Mouse (Mus musculus): ENCODE results near the gene Dxo. TPM values are rescaled to one million over a fixed set of nuclear protein-coding genes. Genes with fewer than 3 reads are reported as not detected.

Gene Dxo
- polyA plus RNA-seq, 1 experiment from 2014 or later: 48.8 TPM

GRCm38 (mm10) chr17:34879336-34879879 is 42.6 kb downstream of the Dxo start, which contains the start of gene Zbtb12:
Gene Zbtb12 (plus strand): TSS chr17:34879483.
- no peak for DNase-seq (ENCODE audit: low spot score)

GRCm38 (mm10) chr17:34881166-34881565 is 44.3 kb downstream of the Dxo start:
- no peak for DNase-seq (ENCODE audit: low spot score)

GRCm38 (mm10) chr17:34881683-34882310 is 45.0 kb downstream of the Dxo start, which contains the start of gene Gm20547:
Gene Gm20547 (minus strand): TSS chr17:34882042.
- no peak for DNase-seq (ENCODE audit: low spot score)

- no peak for DNase-seq (ENCODE audit: low spot score)
These were observed 46.5 kb downstream of the Dxo start for GRCm38 (mm10) chr17:34883332-34883731.

- DNase-seq (ENCODE audit: low spot score): no peak
These were observed 47.9 kb downstream of the Dxo start for GRCm38 (mm10) chr17:34884704-34885103.

GRCm38 (mm10) chr17:34885615-34886014 is 48.8 kb downstream of the Dxo start:
- DNase-seq (ENCODE audit: low spot score): no peak

- no peak for DNase-seq (ENCODE audit: low spot score)
These were observed 51.1 kb downstream of the Dxo start for GRCm38 (mm10) chr17:34887942-34888341.

Small RNA genes within 50 kb of the gene (microRNA-seq; reads per million reads assigned to microRNA genes)
- gene Mir6970 (ENCODE audit: borderline number of aligned reads) (not detected), gene Mir6971 (ENCODE audit: borderline number of aligned reads) (4.2 reads per million, percentile 3 among the genes with 10 or more reads in this experiment), gene Mir6972 (ENCODE audit: borderline number of aligned reads) (not detected)

Other genes with a start within 250 kb of the Dxo start
- 228 and 241 TPM in 2 replicates for gene Gpsm3, start 247.2 kb upstream of the Dxo start, polyA plus RNA-seq (2015; fragmentation: Nextera tagmentation; extraction: Ambion mirVana)
- 10.4 and 13.3 TPM in 2 replicates for gene Pbx2, start 245.8 kb upstream of the Dxo start, polyA plus RNA-seq (2015; fragmentation: Nextera tagmentation; extraction: Ambion mirVana)
- 2.5 and 4.0 TPM in 2 replicates for gene Ager, start 239.2 kb upstream of the Dxo start, polyA plus RNA-seq (2015; fragmentation: Nextera tagmentation; extraction: Ambion mirVana)
- gene Rnf5, start 233.3 kb upstream of the Dxo start, polyA plus RNA-seq (2015; fragmentation: Nextera tagmentation; extraction: Ambion mirVana): 135 and 144 TPM in 2 replicates
- 37.5 and 44.9 TPM in 2 replicates for gene Agpat1, start 232.8 kb upstream of the Dxo start, polyA plus RNA-seq (2015; fragmentation: Nextera tagmentation; extraction: Ambion mirVana)
- 3.1 and 3.3 TPM in 2 replicates for gene Egfl8, start 221.0 kb upstream of the Dxo start, polyA plus RNA-seq (2015; fragmentation: Nextera tagmentation; extraction: Ambion mirVana)
- gene Ppt2, start 208.5 kb upstream of the Dxo start, polyA plus RNA-seq (2015; fragmentation: Nextera tagmentation; extraction: Ambion mirVana): 38.4 and 45.5 TPM in 2 replicates
- gene Prrt1, start 207.5 kb upstream of the Dxo start, polyA plus RNA-seq (2015; fragmentation: Nextera tagmentation; extraction: Ambion mirVana): 37.4 and 39.4 TPM in 2 replicates
- 12.5 TPM in 2 replicates for gene Fkbpl, start 192.3 kb upstream of the Dxo start, polyA plus RNA-seq (2015; fragmentation: Nextera tagmentation; extraction: Ambion mirVana)
- 56.6 and 60.8 TPM in 2 replicates for gene Atf6b, start 189.9 kb upstream of the Dxo start, polyA plus RNA-seq (2015; fragmentation: Nextera tagmentation; extraction: Ambion mirVana)
- 0.54 and 0.59 TPM in 2 replicates for gene Tnxb, start 166.5 kb upstream of the Dxo start, polyA plus RNA-seq (2015; fragmentation: Nextera tagmentation; extraction: Ambion mirVana)
- 0.32 and 0.49 TPM in 2 replicates for gene C4b, start 93.1 kb upstream of the Dxo start, polyA plus RNA-seq (2015; fragmentation: Nextera tagmentation; extraction: Ambion mirVana)
- gene Cyp21a1, start 32.5 kb upstream of the Dxo start, polyA plus RNA-seq (2015; fragmentation: Nextera tagmentation; extraction: Ambion mirVana): not detected in 2 replicates
- 39.3 and 48.6 TPM in 2 replicates for gene Stk19, start 74 bp upstream of the Dxo start, polyA plus RNA-seq (2015; fragmentation: Nextera tagmentation; extraction: Ambion mirVana)
- gene Skiv2l, start 13.2 kb downstream of the Dxo start, polyA plus RNA-seq (2015; fragmentation: Nextera tagmentation; extraction: Ambion mirVana): 49.7 and 50.1 TPM in 2 replicates
- gene Nelfe, start 13.4 kb downstream of the Dxo start, polyA plus RNA-seq (2015; fragmentation: Nextera tagmentation; extraction: Ambion mirVana): 82.4 and 88.6 TPM in 2 replicates
- 5.2 and 6.2 TPM in 2 replicates for gene Cfb, start 25.5 kb downstream of the Dxo start, polyA plus RNA-seq (2015; fragmentation: Nextera tagmentation; extraction: Ambion mirVana)
- gene Zbtb12, start 42.5 kb downstream of the Dxo start, polyA plus RNA-seq (2015; fragmentation: Nextera tagmentation; extraction: Ambion mirVana): 1.6 and 1.7 TPM in 2 replicates
- gene Gm20547, start 45.0 kb downstream of the Dxo start, polyA plus RNA-seq (2015; fragmentation: Nextera tagmentation; extraction: Ambion mirVana): not detected in 2 replicates
- gene C2, start 61.2 kb downstream of the Dxo start, polyA plus RNA-seq (2015; fragmentation: Nextera tagmentation; extraction: Ambion mirVana): 7.6 TPM in 2 replicates
- gene Ehmt2, start 61.5 kb downstream of the Dxo start, polyA plus RNA-seq (2015; fragmentation: Nextera tagmentation; extraction: Ambion mirVana): 38.6 and 47.9 TPM in 2 replicates
- 0.57 and 0.81 TPM in 2 replicates for gene Slc44a4, start 77.4 kb downstream of the Dxo start, polyA plus RNA-seq (2015; fragmentation: Nextera tagmentation; extraction: Ambion mirVana)
- gene Neu1, start 94.2 kb downstream of the Dxo start, polyA plus RNA-seq (2015; fragmentation: Nextera tagmentation; extraction: Ambion mirVana): 25.7 and 28.2 TPM in 2 replicates
- gene Hspa1b, start 122.2 kb downstream of the Dxo start, polyA plus RNA-seq (2015; fragmentation: Nextera tagmentation; extraction: Ambion mirVana): 0.72 and 0.83 TPM in 2 replicates
- not detected in 2 replicates for gene Gm20481, start 132.9 kb downstream of the Dxo start, polyA plus RNA-seq (2015; fragmentation: Nextera tagmentation; extraction: Ambion mirVana)
- gene Hspa1a, start 135.1 kb downstream of the Dxo start, polyA plus RNA-seq (2015; fragmentation: Nextera tagmentation; extraction: Ambion mirVana): 6.8 and 7.6 TPM in 2 replicates
- gene Hspa1l, start 135.7 kb downstream of the Dxo start, polyA plus RNA-seq (2015; fragmentation: Nextera tagmentation; extraction: Ambion mirVana): 0.09 and 0.27 TPM in 2 replicates
- gene Lsm2, start 144.8 kb downstream of the Dxo start, polyA plus RNA-seq (2015; fragmentation: Nextera tagmentation; extraction: Ambion mirVana): 179 and 197 TPM in 2 replicates
- 125 and 138 TPM in 2 replicates for gene Vars, start 164.0 kb downstream of the Dxo start, polyA plus RNA-seq (2015; fragmentation: Nextera tagmentation; extraction: Ambion mirVana)
- 0.26 and 0.36 TPM in 2 replicates for gene Vwa7, start 179.6 kb downstream of the Dxo start, polyA plus RNA-seq (2015; fragmentation: Nextera tagmentation; extraction: Ambion mirVana)
- 18.2 and 22.5 TPM in 2 replicates for gene Sapcd1, start 191.0 kb downstream of the Dxo start, polyA plus RNA-seq (2015; fragmentation: Nextera tagmentation; extraction: Ambion mirVana)
- 8.9 and 13.5 TPM in 2 replicates for gene Msh5, start 209.7 kb downstream of the Dxo start, polyA plus RNA-seq (2015; fragmentation: Nextera tagmentation; extraction: Ambion mirVana)
- gene Clic1, start 212.9 kb downstream of the Dxo start, polyA plus RNA-seq (2015; fragmentation: Nextera tagmentation; extraction: Ambion mirVana): 501 and 524 TPM in 2 replicates
- gene Ddah2, start 222.0 kb downstream of the Dxo start, polyA plus RNA-seq (2015; fragmentation: Nextera tagmentation; extraction: Ambion mirVana): 51.6 and 57.5 TPM in 2 replicates
- 0.27 and 0.57 TPM in 2 replicates for gene Ly6g6c, start 228.4 kb downstream of the Dxo start, polyA plus RNA-seq (2015; fragmentation: Nextera tagmentation; extraction: Ambion mirVana)
- gene Mpig6b, start 229.2 kb downstream of the Dxo start, polyA plus RNA-seq (2015; fragmentation: Nextera tagmentation; extraction: Ambion mirVana): 0.06 and 0.08 TPM in 2 replicates
- 0.89 and 1.0 TPM in 2 replicates for gene Ly6g6e, start 239.9 kb downstream of the Dxo start, polyA plus RNA-seq (2015; fragmentation: Nextera tagmentation; extraction: Ambion mirVana)
- gene Ly6g6d, start 241.0 kb downstream of the Dxo start, polyA plus RNA-seq (2015; fragmentation: Nextera tagmentation; extraction: Ambion mirVana): 0.55 and 0.60 TPM in 2 replicates
- gene Ly6g6f, start 248.6 kb downstream of the Dxo start, polyA plus RNA-seq (2015; fragmentation: Nextera tagmentation; extraction: Ambion mirVana): 0.12 TPM in 1 of 2 replicates, not detected in the other